Mouse (Mus musculus) heart, postnatal 4 days (tissue): ENCODE results near the gene Kcnrg. TPM values are rescaled to one million over a fixed set of nuclear protein-coding genes. Genes with fewer than 3 reads are reported as not detected.
A peak's percentile ranks its signal among the peaks of the same experiment; 100 is the strongest.

Experiments
- DNase-seq: peaks from one replicate; pipeline ENCODE4 v3.0.0; 2021
- microRNA-seq, 2 experiments: library from miRNA; unstranded; fragments of <30 nt; microRNA quantifications; one replicate each; pipeline ENCODE4 v1.2.0; 2021 to 2022
- total RNA-seq, 2 experiments: library from RNA; stranded (reverse); gene quantifications; 2 replicates each; pipeline ENCODE4 v1.2.3; 2021

Gene Kcnrg
- total RNA-seq, 2 experiments from 2014 or later: 0.24 to 0.25 TPM

DNA sequence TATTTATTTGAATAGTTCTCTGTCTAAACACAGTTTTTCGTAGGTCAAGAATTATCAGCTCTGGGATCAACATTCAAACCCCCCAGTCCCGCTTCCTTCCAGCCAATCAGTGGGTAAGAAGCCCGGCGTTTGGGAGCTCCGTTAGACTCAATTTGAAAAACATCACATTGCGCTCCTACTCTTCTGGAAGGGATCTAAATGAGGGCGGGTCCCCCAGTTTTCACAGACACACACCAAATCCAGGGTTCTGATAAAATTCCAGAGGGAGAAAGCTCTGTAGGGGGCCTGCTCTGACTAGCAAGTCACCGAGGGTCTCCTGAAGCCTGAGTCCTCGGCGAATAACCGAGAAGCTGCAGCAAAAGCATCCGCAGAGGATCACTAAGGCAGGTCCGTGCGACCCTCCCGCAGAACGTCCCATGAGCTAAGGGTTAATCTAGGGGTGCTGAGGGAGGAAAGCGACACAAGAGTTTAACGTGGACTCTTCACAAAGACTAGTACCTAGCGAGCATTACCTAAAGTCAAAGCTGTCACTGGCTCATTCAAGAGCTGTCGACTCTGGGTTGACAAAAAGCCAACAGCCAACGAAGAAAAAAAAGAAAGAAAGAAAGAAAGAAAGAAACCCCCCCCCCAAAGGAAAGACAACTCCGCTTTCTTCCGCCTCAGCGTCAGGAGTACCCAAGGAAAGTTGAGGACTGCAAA lies 40.1 kb downstream of the Kcnrg start:
- peak; percentile 51 for DNase-seq

DNA sequence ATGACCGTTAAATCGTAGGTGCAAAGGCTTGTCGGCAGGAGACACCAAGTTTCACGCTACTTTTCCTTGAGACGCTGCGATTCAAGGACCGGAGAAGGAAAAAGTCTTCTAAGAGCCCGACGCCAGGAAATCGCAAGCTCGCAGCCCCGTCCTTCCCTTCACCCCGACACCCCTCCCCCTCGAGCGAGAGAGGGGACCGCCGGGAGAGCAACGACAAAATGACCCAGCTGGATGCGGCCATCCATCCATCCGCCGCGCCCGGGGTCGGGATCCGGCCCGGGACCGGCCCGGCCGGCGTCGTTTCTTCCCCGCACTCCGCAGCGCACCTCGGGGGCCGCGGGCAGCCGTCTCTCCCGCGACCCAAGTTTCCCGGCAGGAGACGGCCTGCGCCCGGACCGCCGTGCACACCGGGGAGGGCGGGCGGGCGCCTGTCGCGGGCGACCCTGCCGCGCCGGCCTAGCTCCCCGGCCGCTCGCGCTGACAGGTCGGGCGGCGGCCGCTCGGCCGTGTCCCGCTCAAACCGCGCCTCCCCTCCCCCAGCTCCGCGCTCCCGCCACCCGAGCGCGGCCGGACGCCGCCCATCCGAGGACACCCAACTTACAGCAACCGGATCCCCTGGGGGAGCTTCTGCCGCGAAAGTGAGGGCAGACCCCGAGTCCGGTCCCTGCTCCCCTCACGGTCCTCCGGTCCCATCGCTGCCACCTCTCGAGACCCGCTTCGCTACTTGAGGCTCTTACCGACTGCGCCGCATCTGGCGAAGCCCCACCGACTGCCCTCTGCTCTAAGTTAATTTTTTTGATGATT lies 40.8 kb downstream of the Kcnrg start:
- peak; percentile 70 for DNase-seq

DNA sequence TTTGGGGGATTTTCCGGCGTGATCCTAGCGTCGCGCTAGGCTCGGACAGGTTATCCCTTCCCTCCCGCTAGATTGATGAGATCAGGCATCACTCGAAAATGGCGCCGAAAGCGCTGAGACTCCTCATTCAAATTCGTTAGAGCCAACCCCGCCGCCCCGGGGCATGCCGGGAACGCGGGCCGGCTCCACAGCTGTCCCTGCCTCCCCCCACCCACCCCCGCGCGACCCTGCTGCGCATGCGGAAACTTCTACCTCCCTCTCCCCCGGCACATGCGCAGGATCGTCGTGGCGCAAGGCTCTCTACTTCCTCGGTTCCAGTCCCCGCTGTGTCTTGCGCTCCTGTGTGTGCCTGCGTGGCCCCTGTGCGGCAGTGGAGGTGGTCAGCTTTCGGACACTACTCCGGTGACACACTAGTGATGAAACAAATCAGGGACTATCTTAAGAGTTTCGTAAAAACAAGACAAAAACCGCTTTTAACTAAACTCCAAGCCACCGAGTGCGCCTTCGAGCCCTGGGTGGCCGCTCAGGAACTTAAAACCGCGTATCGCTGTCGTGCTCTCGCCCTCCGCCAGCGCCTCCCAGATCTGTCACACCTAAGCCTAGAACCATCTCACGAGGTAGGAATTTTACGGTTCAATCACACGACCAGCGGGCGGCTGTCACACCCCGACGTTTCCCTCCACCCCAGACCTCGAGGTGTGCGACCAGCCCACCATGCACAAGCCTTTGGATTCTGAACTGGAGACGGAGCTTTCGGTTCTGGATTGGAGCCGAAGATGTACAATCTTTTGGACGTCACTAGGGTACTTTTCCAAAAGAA lies 41.6 kb downstream of the Kcnrg start:
- peak; percentile 97 for DNase-seq

DNA sequence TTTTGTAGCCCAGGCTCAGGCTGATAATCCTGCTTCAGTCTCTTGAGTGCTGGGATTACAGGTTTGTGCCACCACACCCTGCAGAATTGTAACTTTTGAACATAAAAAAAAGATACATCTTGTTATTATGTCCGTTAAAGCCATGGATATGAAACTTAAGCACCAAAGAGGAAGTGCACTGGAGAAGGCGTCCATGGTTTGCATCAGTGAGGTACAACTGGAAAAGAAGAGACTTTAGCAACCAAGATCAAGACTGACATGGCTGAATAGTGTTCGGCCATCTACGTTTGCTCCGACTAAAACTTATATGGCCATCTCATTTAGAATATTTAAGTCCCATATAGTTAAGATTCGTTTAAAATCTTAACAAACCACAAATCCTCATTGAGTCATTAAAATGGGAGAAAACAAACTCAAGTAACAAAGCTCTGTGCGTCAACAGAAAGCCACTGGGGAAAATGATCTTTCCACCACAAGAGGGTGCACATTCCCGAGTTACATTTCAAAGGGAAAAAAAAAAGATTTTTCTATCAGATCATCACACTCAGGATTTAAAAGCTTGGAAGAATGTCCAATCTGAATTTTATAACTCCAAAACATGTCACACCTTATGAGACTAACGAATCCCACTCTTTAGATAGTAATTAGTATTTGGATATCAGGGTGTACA lies 43.2 kb downstream of the Kcnrg start:
- DNase-seq: peak; percentile 62

DNA sequence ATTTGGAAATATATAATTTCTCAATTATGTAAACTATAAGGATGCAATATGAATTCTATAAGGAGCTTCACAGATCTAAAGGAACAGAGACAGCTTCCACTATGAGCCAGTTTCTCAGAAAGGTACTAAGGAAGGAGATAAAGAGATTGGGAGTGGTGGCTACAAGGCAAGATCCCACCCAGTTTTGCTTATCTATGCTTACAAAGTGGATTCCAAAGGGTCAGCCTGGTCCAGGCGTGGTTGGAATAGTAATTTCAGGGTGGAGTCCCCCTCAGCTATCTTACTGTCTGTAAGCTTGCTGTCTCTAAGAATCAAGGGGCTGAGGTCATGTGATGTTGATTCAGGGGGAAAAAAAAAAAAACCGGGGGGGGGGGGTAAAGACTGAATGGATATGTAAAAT lies 49.2 kb downstream of the Kcnrg start:
- no peak for DNase-seq

DNA sequence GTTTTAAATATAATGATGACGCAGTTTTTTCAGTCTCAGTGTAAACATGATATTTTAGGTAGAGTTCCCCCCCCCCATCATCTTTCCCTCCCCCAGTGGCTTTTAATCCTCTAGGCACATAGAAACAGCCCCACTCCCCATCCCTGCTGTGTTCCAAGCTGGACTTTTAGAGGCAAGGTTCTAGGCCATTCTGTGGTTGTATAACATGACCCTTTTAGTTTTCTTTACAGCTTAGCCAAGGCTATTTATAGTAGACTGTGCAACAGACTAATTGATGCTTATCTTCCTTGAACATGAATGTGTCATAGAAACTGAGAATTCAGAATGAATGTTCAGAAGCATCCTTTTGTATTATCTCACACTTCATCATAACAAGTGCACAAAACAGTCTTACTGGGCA lies 54.2 kb downstream of the Kcnrg start:
- no peak for DNase-seq

DNA sequence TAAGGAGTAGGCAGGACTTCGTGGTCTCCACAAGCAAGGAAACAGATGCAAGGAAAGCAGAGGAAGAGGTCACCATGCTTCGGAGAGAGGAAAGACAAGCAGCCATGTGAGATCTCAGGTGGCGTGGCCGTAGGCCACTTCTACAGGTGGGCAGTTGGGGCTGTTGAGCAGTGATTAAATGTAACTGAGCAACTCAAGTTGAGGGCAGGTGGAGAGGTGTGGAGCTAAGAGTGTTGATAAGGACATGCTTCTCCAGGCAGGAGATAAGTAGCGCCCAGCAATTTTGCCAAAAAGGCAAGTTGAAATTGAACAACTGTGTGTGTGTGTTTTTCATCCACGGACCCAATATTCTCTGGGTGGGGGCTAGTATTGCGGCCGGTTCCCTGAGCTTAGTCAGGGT lies 55.0 kb downstream of the Kcnrg start:
- DNase-seq: no peak

Small RNA genes within 50 kb of the gene (microRNA-seq; reads per million reads assigned to microRNA genes)
- gene Mir15a: 2,352 to 3,409 reads per million in 2 experiments
- 467 to 889 reads per million in 2 experiments for gene Mir16-1

Other genes with a start within 250 kb of the Kcnrg start
- gene Ebpl, start 247.0 kb upstream of the Kcnrg start, total RNA-seq: 1 to 10 TPM; 2.0 to 2.1 TPM
- gene Kpna3, start 167.6 kb upstream of the Kcnrg start, total RNA-seq: 10 to 100 TPM; 40.2 to 41.4 TPM
- gene Spryd7, start 50.6 kb upstream of the Kcnrg start, total RNA-seq: 10 to 100 TPM; 33.5 to 35.3 TPM
- 10 to 100 TPM in 1 of 2 experiments, 1 to 10 TPM in 1; 9.7 to 11.3 TPM for gene Trim13, start 9.2 kb upstream of the Kcnrg start, total RNA-seq